Mouse (Mus musculus): ENCODE results near the gene Ramac. TPM values are rescaled to one million over a fixed set of nuclear protein-coding genes. Genes with fewer than 3 reads are reported as not detected.

The Ramac gene
- polyA plus RNA-seq (2016; fragmentation: Nextera tagmentation; extraction: Ambion mirVana): 127 and 129 TPM in 2 replicates

GRCm38 (mm10) chr7:81762180-81763109 lies at the start of gene Ramac:
Gene Ramac (plus strand): TSS chr7:81762925.
- no peaks in the 10 kb centered on the region for H3K27me3 ChIP-seq (ENCODE audit: poor library complexity, severe bottlenecking)
- peak within 1 kb of the TSS; percentile 92 for H3K27ac ChIP-seq
- under 1% methylated on average over 56 of the region's 56 CpGs for WGBS
- H3K36me3 ChIP-seq (replicated peaks): no peaks in the 10 kb centered on the region
- H3K4me1 ChIP-seq: peaks cover 19% of the 10 kb centered on the region
- DNase-seq (ENCODE audit: extremely low spot score, low spot score): peak; percentile 96
- H3K9me3 ChIP-seq: no peaks in the 10 kb centered on the region
- H3K4me3 ChIP-seq: peak within 1 kb of the TSS; percentile 93

GRCm38 (mm10) chr7:81718657-81719056 lies 44.1 kb upstream of the Ramac start:
- Histone ChIP-seq H3K36me3 (replicated peaks) (no peaks in the 10 kb centered on the region), H3K4me1 (peaks cover 7% of the 10 kb centered on the region), H3K4me3 (no peak overlapping the region), H3K27ac (no peak overlapping the region), H3K9me3 (no peaks in the 10 kb centered on the region), H3K27me3 (ENCODE audit: poor library complexity, severe bottlenecking) (no peaks in the 10 kb centered on the region)
- WGBS: 80% methylated on average over 1 of the region's 1 CpGs
- no peak for DNase-seq (ENCODE audit: extremely low spot score, low spot score)

GRCm38 (mm10) chr7:81719216-81719661 lies 43.5 kb upstream of the Ramac start:
- no peak for DNase-seq (ENCODE audit: extremely low spot score, low spot score)

GRCm38 (mm10) chr7:81721271-81721670 lies 41.5 kb upstream of the Ramac start:
- 62% methylated on average over 5 of the region's 5 CpGs for WGBS
- Histone ChIP-seq H3K4me1 (peaks cover 7% of the 10 kb centered on the region), H3K27me3 (ENCODE audit: poor library complexity, severe bottlenecking) (no peaks in the 10 kb centered on the region), H3K36me3 (replicated peaks) (no peaks in the 10 kb centered on the region), H3K9me3 (no peaks in the 10 kb centered on the region), H3K27ac (no peak overlapping the region), H3K4me3 (no peak overlapping the region)
- no peak for DNase-seq (ENCODE audit: extremely low spot score, low spot score)

More at GRCm38 (mm10) chr7:81719216-81719661, 43.5 kb upstream of the Ramac start:
- H3K27ac ChIP-seq: no peak overlapping the region
- no peaks in the 10 kb centered on the region for H3K27me3 ChIP-seq (ENCODE audit: poor library complexity, severe bottlenecking)
- peaks cover 7% of the 10 kb centered on the region for H3K4me1 ChIP-seq
- H3K4me3 ChIP-seq: no peak overlapping the region
- H3K9me3 ChIP-seq: no peaks in the 10 kb centered on the region
- H3K36me3 ChIP-seq (replicated peaks): no peaks in the 10 kb centered on the region
- WGBS: 88% methylated on average over 1 of the region's 1 CpGs

- WGBS: 95% methylated on average over 10 of the region's 10 CpGs
- Histone ChIP-seq H3K36me3 (replicated peaks) (no peaks in the 10 kb centered on the region), H3K9me3 (no peaks in the 10 kb centered on the region), H3K27me3 (ENCODE audit: poor library complexity, severe bottlenecking) (no peaks in the 10 kb centered on the region), H3K4me1 (peaks cover 7% of the 10 kb centered on the region), H3K4me3 (no peak overlapping the region), H3K27ac (no peak overlapping the region)
- DNase-seq (ENCODE audit: extremely low spot score, low spot score): no peak
Measured at GRCm38 (mm10) chr7:81723851-81724250, 38.9 kb upstream of the Ramac start.

- Histone ChIP-seq H3K36me3 (replicated peaks) (no peaks in the 10 kb centered on the region), H3K9me3 (no peaks in the 10 kb centered on the region), H3K4me1 (peaks cover 2% of the 10 kb centered on the region), H3K27ac (no peak overlapping the region), H3K4me3 (no peak overlapping the region), H3K27me3 (ENCODE audit: poor library complexity, severe bottlenecking) (no peaks in the 10 kb centered on the region)
- no peak for DNase-seq (ENCODE audit: extremely low spot score, low spot score)
- whole genome bisulfite sequencing: 89% methylated on average over 18 of the region's 18 CpGs
Measured at GRCm38 (mm10) chr7:81725986-81726727, 36.6 kb upstream of the Ramac start.

- Histone ChIP-seq H3K9me3 (no peaks in the 10 kb centered on the region), H3K4me1 (no peaks in the 10 kb centered on the region), H3K4me3 (no peak overlapping the region), H3K27me3 (ENCODE audit: poor library complexity, severe bottlenecking) (no peaks in the 10 kb centered on the region), H3K27ac (no peak overlapping the region), H3K36me3 (replicated peaks) (no peaks in the 10 kb centered on the region)
- 67% methylated on average over 2 of the region's 2 CpGs for WGBS
- DNase-seq (ENCODE audit: extremely low spot score, low spot score): no peak
Measured at GRCm38 (mm10) chr7:81726728-81727005, 36.1 kb upstream of the Ramac start.

GRCm38 (mm10) chr7:81727716-81728115 lies 35.0 kb upstream of the Ramac start:
- no peaks in the 10 kb centered on the region for H3K27me3 ChIP-seq (ENCODE audit: poor library complexity, severe bottlenecking)
- H3K4me3 ChIP-seq: no peak overlapping the region
- WGBS: 86% methylated on average over 9 of the region's 9 CpGs
- H3K4me1 ChIP-seq: no peaks in the 10 kb centered on the region
- no peak for DNase-seq (ENCODE audit: extremely low spot score, low spot score)
- H3K36me3 ChIP-seq (replicated peaks): no peaks in the 10 kb centered on the region
- no peak overlapping the region for H3K27ac ChIP-seq
- no peaks in the 10 kb centered on the region for H3K9me3 ChIP-seq

GRCm38 (mm10) chr7:81729787-81730186 lies 32.9 kb upstream of the Ramac start:
- DNase-seq (ENCODE audit: extremely low spot score, low spot score): no peak
- no peak overlapping the region for H3K4me3 ChIP-seq
- H3K36me3 ChIP-seq (replicated peaks): no peaks in the 10 kb centered on the region
- H3K27ac ChIP-seq: no peak overlapping the region
- no peaks in the 10 kb centered on the region for H3K4me1 ChIP-seq
- 92% methylated on average over 9 of the region's 9 CpGs for WGBS
- no peaks in the 10 kb centered on the region for H3K9me3 ChIP-seq
- no peaks in the 10 kb centered on the region for H3K27me3 ChIP-seq (ENCODE audit: poor library complexity, severe bottlenecking)

GRCm38 (mm10) chr7:81731181-81731651 lies 31.5 kb upstream of the Ramac start:
- 84% methylated on average over 6 of the region's 6 CpGs for WGBS
- H3K27ac ChIP-seq: no peak overlapping the region
- DNase-seq (ENCODE audit: extremely low spot score, low spot score): no peak
- no peak overlapping the region for H3K4me3 ChIP-seq
- H3K4me1 ChIP-seq: no peaks in the 10 kb centered on the region
- H3K9me3 ChIP-seq: no peaks in the 10 kb centered on the region
- H3K36me3 ChIP-seq (replicated peaks): no peaks in the 10 kb centered on the region
- H3K27me3 ChIP-seq (ENCODE audit: poor library complexity, severe bottlenecking): no peaks in the 10 kb centered on the region

GRCm38 (mm10) chr7:81732183-81733089 lies 30.3 kb upstream of the Ramac start:
- no peaks in the 10 kb centered on the region for H3K4me1 ChIP-seq
- H3K4me3 ChIP-seq: no peak overlapping the region
- DNase-seq (ENCODE audit: extremely low spot score, low spot score): no peak
- no peak overlapping the region for H3K27ac ChIP-seq
- no peaks in the 10 kb centered on the region for H3K36me3 ChIP-seq (replicated peaks)
- H3K9me3 ChIP-seq: no peaks in the 10 kb centered on the region
- WGBS: 91% methylated on average over 12 of the region's 12 CpGs
- H3K27me3 ChIP-seq (ENCODE audit: poor library complexity, severe bottlenecking): no peaks in the 10 kb centered on the region

- Histone ChIP-seq H3K4me3 (no peak overlapping the region), H3K27ac (no peak overlapping the region), H3K9me3 (no peaks in the 10 kb centered on the region), H3K4me1 (no peaks in the 10 kb centered on the region), H3K36me3 (replicated peaks) (no peaks in the 10 kb centered on the region), H3K27me3 (ENCODE audit: poor library complexity, severe bottlenecking) (no peaks in the 10 kb centered on the region)
- 63% methylated on average over 9 of the region's 9 CpGs for WGBS
- no peak for DNase-seq (ENCODE audit: extremely low spot score, low spot score)
Measured at GRCm38 (mm10) chr7:81735300-81736048, 27.3 kb upstream of the Ramac start.

Measured in forebrain, embryonic 10.5 days (tissue).